Mouse (Mus musculus) left cerebral cortex, adult 8-10 months (tissue): ENCODE results near the gene Slc25a13. TPM values are rescaled to one million over a fixed set of nuclear protein-coding genes. Genes with fewer than 3 reads are reported as not detected.
"Not testable (repeated sequence)": the region's sequence is repeated elsewhere in the genome, so short reads cannot be mapped to it uniquely, and the experiment has no call there.

Experiments used
- DNase-seq, 2 experiments: peaks; one replicate each; pipeline ENCODE4 v3.0.0; 2022; ENCODE audit warnings: low spot score in 2 of 2
- total RNA-seq, 4 experiments: library from RNA; stranded (reverse); gene quantifications; 2 replicates each; pipeline ENCODE4 v1.2.4; 2022

The Slc25a13 gene
- total RNA-seq, 4 experiments from 2014 or later: 3.6 to 6.6 (median 5.6) TPM

DNA sequence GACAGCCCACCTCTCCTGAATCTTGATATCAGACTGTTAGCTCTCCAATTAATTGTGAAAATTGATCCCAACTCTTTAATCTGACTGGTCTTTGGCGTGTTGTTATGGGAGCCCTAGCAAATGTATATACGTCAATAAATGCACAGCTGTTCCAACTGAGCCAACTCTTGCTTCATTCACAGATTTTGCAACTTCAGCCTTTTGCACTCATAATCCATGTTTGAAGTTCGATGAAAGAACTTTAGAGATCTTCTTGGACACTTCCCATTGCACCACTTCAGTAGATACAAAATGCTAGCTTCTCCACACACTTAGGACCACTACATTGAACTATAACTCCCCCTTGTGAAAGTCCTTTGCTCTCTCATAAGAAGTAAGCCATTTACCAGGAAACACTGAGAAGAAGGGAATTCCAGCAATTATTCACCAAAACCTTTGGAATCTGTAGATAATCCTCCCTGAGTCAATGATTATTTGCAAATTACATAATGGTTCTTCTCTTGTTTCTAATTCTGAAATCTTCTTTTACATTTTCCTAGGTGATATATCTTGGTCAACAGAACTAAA lies 11.3 kb downstream of the Slc25a13 start:
- no peak for DNase-seq

DNA sequence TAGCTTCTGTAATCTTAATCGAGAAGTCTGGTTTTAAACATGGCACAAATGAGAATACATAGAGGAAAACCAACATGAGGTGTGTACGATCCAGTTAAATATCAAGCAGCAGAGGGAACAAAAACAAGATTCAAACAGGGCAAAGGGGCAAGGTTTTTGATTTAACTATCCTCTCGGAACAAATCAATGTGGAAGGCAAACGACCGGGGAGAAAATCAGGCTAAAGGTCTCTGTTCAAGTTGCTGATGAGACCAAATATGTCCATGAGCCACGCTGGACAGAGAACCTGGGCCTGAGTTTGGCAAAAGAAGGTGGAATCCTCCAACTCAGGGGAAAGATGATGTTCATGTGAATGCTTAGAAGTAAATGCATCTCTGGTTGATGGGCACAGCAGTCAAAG lies 14.5 kb downstream of the Slc25a13 start:
- no peak for DNase-seq

- DNase-seq: no peak
Measured at GRCm38 (mm10) chr6:6201977-6202376, 15.0 kb downstream of the Slc25a13 start.

DNA sequence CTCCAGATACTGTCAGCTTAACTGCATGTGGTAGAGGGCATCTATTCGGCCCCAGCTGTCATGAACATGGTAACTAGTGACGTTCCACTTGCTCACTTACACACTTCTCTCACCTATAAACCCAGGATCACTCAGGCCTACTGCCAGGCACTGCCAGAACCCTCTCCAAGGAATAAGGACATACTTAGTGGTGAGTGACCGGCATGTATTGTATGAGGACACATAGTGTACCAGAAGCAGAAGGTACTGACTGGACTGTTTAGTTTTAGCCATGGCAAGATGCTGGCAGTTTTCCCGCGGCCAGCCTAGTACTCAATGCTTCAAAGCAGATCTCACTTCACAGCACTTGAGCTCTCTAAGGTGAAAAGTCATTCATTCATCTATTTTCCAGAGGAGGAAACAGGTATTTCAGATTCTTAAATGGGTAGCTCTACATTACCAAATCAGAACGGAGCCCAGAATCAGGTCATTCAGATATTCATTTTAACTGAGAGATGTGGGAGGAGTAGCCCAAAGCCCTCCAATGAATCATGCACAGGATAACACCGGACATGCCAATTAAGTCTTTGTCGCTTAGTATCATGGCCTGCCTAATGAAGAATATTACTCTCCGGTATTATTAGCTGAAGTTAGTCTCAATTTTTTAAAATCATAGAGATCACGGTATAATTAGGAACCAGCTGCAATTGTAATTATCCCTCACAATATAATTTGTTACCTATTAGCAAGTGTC lies 17.7 kb downstream of the Slc25a13 start:
- no peak for DNase-seq

GRCm38 (mm10) chr6:6198056-6198455 lies 18.9 kb downstream of the Slc25a13 start:
- DNase-seq: not testable (repeated sequence)

GRCm38 (mm10) chr6:6197339-6197738 lies 19.6 kb downstream of the Slc25a13 start:
- no peak for DNase-seq

DNA sequence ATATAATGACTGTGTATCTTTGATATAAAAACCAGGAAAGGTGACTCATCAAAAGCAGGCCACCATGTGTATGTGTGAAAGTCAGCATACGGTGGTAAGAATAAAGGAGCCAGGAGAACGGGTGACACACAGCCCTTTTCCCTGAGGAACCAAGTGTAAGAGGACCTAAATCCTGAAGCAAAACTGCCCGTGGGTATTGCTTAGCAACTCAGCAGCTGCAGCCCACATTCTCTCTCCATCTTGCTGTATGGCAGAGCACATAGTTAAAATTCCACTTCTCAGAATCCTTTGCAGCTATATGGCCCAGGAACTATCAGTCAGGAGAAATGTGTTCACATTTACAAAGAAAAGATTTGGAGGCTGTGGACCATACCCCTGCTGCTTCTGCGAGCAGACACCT lies 20.4 kb downstream of the Slc25a13 start:
- no peak for DNase-seq

- no peak for DNase-seq
Measured at GRCm38 (mm10) chr6:6194831-6195230, 22.1 kb downstream of the Slc25a13 start.

GRCm38 (mm10) chr6:6193906-6194305 lies 23.1 kb downstream of the Slc25a13 start:
- no peak for DNase-seq

DNA sequence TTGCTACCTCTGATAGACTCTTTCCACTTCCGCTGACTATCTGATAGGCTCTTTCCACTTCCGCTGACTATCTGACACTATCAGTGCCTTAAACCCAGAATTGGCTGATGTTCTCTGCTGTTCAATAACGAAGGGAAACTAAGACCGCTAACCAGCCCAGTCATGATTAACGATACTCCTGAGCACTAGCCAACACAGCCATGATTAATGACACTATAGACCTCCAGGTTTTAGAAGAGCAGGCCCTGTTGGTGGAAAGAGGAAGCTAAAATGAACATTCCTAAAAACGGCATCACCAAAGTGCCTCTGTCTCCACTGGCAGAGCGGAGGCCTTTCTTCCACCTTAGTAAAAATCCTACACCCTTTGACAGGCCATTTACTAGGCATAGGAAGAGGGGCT lies 24.6 kb downstream of the Slc25a13 start:
- DNase-seq: no peak

DNA sequence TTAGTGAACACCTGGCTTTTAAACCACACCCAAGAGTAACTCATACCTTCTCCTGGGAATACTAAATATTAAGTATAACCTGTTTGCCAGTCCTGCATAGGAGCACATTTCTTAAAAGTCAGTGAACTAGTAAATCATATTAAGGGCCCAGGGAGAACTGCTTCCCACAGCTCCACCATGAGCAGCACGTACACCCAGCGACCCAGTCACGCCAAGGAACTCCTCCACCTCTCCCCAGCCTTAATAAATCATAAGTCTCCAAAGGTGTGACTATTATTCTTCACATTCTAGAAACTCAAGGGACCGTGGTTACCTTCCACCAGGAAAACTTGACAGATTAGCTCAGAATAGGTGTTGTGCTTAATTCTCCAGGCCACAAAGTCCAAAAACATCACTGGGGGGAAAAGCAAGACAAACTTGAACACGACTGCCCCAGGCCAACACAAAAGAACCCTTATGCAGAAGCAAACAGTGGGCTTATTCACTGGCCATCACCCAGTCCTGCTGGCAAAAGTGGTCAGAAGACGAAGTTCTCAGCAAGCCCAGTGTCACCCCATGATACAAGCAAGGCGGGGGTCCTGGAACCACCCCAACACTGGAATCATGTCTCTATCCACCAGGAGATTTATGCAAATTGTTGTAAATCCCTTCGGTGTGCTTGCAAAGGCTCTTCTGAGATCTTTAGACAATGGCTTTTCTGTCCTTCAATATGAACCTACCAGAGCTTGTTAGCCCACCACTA lies 25.2 kb downstream of the Slc25a13 start:
- DNase-seq: peak in 1 of 2 experiments; percentile 53

DNA sequence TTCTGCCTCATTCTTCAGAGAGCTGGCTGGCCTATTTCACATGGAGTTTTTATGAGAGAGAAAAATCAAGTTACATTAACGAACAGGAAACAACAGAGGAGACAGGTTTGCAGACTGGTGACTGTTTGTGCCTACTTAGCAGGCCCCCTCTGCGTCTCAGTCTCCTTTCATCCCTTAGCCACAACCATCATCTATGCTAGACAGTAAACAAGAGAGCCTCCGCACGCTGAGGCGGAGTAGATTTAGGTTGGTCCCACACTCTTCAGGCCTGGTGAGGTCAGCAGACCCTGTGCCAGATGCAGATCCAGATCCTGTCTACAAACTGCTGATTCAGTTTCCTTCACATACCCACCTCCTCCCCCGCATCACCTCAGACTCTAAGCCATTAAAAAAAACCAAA lies 28.0 kb downstream of the Slc25a13 start:
- DNase-seq: no peak

GRCm38 (mm10) chr6:6186468-6186867 lies 30.5 kb downstream of the Slc25a13 start:
- no peak for DNase-seq

DNA sequence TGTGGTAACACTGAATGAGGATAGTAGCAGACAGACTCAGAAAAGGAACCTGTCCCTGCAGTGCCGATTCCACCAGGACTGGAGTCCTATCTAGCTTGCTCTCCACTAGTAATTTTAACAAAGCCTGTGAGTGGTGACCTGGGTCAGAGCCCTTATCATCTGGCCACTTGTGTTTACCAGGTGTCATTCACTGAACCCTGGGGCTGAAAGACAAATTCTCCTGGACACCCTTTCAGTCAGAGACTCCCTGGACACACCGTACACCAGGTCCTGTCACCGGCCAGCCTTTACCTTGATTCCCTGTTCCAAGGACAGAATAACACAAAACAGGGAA lies 31.3 kb downstream of the Slc25a13 start:
- DNase-seq: no peak

DNA sequence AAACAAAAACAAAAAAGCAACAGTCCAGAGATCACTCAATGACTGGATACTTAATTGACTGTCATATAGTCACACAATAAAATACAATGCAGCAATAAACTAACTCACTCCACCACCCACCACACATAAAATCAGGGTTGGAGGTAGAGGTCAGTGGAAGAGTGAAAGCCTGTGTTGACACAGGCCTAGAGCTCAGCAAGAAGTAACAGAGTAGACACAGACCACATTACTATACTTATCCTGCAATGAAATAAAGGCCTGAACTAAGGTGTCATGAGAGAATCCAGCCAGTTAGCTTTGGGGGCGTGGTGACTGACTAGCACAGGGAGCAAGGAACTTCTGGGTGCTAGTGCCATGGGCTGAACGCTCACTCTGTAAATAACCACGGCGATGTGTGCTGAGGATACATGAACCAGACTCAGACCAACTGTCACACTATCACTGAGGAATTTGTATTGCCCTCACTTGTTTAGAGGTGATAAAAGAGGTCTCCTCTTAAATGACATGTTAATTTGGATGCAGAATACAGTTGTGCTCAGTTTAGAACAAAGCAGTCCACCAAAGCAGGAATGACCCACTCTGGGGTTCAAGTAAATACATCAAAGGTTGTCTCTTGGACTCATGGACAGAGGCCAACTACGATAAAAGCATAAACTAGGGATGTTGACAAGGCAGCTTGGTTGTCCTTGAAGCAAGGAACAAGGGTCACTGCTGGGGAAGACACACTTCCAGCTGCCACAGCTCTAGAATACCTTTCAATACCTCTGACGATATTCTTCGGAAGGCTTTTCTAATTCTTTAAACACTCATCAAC lies 31.8 kb downstream of the Slc25a13 start:
- DNase-seq: no peak

- no peak for DNase-seq
Measured at GRCm38 (mm10) chr6:6183601-6184000, 33.4 kb downstream of the Slc25a13 start.

GRCm38 (mm10) chr6:6182191-6182590 lies 34.8 kb downstream of the Slc25a13 start:
- no peak for DNase-seq

GRCm38 (mm10) chr6:6178341-6178740 lies 38.6 kb downstream of the Slc25a13 start:
- not testable (repeated sequence) for DNase-seq

DNA sequence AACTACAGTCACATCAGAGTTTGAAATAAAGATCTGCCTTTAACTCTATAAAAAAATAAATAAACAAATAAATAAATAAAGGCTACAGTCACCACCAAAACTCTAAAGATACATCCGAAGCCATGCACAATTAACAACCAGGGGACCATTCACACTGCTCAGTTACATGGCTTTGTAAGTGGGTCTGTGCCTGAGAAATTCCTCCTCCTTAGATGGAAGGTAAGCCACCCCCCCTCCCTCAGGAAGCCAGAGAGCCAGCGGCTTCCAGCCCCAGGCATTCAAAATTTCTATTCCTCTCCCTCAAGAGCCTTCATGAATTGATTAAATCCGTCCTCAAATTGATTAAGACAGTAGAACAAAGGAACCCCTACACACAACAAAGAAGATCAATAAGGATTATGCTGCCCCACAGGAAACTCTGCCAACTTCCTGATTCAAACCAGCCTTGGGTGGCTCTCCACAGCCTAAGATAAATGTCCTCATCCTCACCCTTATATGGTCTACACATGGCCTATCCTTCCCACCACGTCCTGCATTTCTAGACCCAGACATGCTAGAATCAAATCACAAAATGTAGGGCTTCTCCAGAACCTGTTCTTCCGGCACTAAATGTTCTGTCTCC lies 41.5 kb downstream of the Slc25a13 start:
- no peak for DNase-seq

DNA sequence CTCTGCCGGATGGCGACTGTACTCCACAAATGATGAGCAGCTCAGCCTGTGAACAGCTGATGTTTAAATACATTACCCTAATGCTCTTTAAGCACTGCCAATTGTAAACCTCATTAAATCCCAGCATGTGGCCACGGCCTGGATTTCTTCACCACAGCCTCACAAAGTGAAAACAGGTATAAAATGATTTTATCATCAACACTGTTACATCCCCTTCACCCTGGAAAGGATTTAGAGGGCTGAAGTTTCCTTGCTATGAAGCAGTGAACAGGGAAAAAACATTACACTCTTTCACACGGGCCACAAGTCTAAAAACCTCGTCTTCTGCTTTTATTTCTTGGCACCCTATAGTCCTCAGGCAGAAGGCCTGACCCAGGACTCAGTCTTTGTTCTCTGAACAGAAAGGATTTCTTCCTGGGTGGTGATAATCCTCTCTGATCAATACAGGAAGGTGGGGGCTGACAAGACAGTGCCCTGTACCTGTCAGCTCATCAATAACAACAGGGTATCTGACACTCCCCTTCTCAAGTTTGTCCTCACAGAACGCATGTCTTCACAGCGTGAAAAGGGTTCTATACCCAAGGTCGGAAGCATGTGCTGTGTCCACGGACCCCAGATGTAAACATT lies 42.9 kb downstream of the Slc25a13 start:
- DNase-seq: no peak
